Mouse (Mus musculus): Measurements from ENCODE around the gene Nrl. TPM values are rescaled to one million over a fixed set of nuclear protein-coding genes. Genes with fewer than 3 reads are reported as not detected.

Gene Nrl
- 0.24 TPM in 1 of 2 replicates, not detected in the other for polyA plus RNA-seq (2014; fragmentation: Nextera tagmentation; extraction: Ambion mirVana)

GRCm38 (mm10) chr14:55524785-55525184 is at the start of gene Nrl:
Gene Nrl (minus strand): TSS chr14:55524981.
- DNase-seq, result no peak
- Histone ChIP-seq H3K27ac (replicated peaks; ENCODE audit: low read depth, low read length) (no peak within 1 kb of the TSS), H3K9me3 (ENCODE audit: control insufficient read depth, low read length) (no peaks in the 10 kb centered on the region), H3K27me3 (ENCODE audit: control insufficient read depth, insufficient read depth, low read length) (no peaks in the 10 kb centered on the region), H3K4me1 (ENCODE audit: control insufficient read depth, insufficient read depth, low read length) (peaks cover 3% of the 10 kb centered on the region; the same call in 1 of the 2 replicates), H3K9ac (replicated peaks; ENCODE audit: low read length) (no peak within 1 kb of the TSS), H3K4me3 (replicated peaks; ENCODE audit: low read depth, low read length) (no peak within 1 kb of the TSS), H3K4me2 (ENCODE audit: low read length) (no peak within 1 kb of the TSS), H3K36me3 (ENCODE audit: control insufficient read depth, insufficient read depth, low read length) (no peaks in the 10 kb centered on the region)
- 47% methylated on average over 8 of the region's 8 CpGs for WGBS
- no peak for ATAC-seq (ENCODE audit: low FRiP score, low TSS enrichment)

DNA sequence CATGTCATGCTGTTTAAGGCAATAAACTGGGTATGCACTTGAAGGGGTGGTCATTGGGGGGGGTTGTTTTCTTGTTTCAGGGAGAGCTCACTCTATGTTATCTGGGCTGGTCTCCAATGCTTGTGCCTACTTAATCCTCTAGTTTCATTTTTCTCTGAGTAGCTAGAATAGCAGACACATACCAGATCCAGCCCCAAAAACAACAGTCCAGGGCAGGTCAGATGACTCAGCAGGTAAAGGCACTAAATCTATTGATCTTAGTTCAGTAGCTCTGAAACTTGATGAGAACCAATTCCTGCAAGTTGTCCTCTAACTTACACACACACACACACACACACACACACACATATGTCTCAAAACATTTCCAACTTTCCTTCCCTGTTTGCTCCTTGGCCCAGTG is 47.0 kb upstream of the Nrl start:
- H3K36me3 ChIP-seq (ENCODE audit: control insufficient read depth, insufficient read depth, low read length), result peaks cover 39% of the 10 kb centered on the region
- no peaks in the 10 kb centered on the region for H3K4me1 ChIP-seq (ENCODE audit: control insufficient read depth, insufficient read depth, low read length)
- no peak for DNase-seq
- no peaks in the 10 kb centered on the region for H3K27me3 ChIP-seq (ENCODE audit: control insufficient read depth, insufficient read depth, low read length)
- no peak overlapping the region for H3K9ac ChIP-seq (replicated peaks; ENCODE audit: low read length)
- ATAC-seq (ENCODE audit: low FRiP score, low TSS enrichment), result no peak
- no peak overlapping the region for H3K4me3 ChIP-seq (replicated peaks; ENCODE audit: low read depth, low read length)
- no peaks in the 10 kb centered on the region for H3K9me3 ChIP-seq (ENCODE audit: control insufficient read depth, low read length)
- no peak overlapping the region for H3K4me2 ChIP-seq (ENCODE audit: low read length)
- H3K27ac ChIP-seq (replicated peaks; ENCODE audit: low read depth, low read length), result no peak overlapping the region

DNA sequence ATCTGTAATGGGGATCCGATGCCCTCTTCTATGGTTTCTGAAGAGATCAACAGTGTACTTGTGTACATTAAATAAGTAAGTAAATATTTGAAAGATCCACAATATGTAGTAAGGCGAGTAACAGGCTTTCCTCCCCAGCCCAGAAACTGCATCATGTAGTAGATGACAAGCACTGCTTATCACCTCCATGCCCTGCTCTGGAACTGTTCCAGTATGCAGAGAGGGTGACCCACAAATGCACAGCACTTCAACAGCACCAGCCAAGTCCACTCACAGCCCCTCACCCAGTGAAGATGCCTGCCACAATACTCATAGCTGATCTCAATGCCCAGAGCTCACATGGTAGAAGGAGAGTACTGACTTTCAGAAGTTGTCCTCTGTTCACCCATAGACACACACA is 45.8 kb upstream of the Nrl start:
- no peak overlapping the region for H3K4me3 ChIP-seq (replicated peaks; ENCODE audit: low read depth, low read length)
- peaks cover 50% of the 10 kb centered on the region for H3K36me3 ChIP-seq (ENCODE audit: control insufficient read depth, insufficient read depth, low read length)
- 91% methylated on average over 2 of the region's 2 CpGs for WGBS
- DNase-seq (no peak), ATAC-seq (ENCODE audit: low FRiP score, low TSS enrichment) (no peak)
- H3K27me3 ChIP-seq (ENCODE audit: control insufficient read depth, insufficient read depth, low read length), result no peaks in the 10 kb centered on the region
- H3K4me1 ChIP-seq (ENCODE audit: control insufficient read depth, insufficient read depth, low read length), result no peaks in the 10 kb centered on the region
- no peak overlapping the region for H3K4me2 ChIP-seq (ENCODE audit: low read length)
- H3K27ac ChIP-seq (replicated peaks; ENCODE audit: low read depth, low read length), result no peak overlapping the region
- H3K9ac ChIP-seq (replicated peaks; ENCODE audit: low read length), result no peak overlapping the region
- H3K9me3 ChIP-seq (ENCODE audit: control insufficient read depth, low read length), result no peaks in the 10 kb centered on the region

DNA sequence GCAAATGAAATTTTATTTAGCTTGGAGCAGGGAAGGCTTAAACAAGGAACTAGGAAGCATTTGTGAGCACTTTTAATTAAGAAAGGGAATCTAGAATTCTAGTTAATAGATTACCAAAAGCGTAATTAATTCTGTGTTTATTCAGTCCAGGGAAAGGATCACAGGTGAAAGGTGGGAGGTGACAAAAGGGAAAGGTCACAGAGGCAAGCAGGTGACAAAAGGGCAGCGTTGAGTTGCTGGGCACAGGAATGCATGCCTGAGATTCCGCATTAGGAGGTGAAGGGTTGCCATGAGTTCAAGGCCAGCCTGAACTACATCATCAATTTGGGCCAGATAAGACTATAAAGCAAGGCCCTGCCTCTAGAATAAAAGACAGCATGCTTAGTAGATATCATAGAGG is 42.7 kb upstream of the Nrl start:
- ATAC-seq (ENCODE audit: low FRiP score, low TSS enrichment), result no peak
- Histone ChIP-seq H3K27ac (replicated peaks; ENCODE audit: low read depth, low read length) (no peak overlapping the region), H3K27me3 (ENCODE audit: control insufficient read depth, insufficient read depth, low read length) (no peaks in the 10 kb centered on the region), H3K4me1 (ENCODE audit: control insufficient read depth, insufficient read depth, low read length) (no peaks in the 10 kb centered on the region), H3K4me3 (replicated peaks; ENCODE audit: low read depth, low read length) (no peak overlapping the region), H3K9me3 (ENCODE audit: control insufficient read depth, low read length) (no peaks in the 10 kb centered on the region), H3K36me3 (ENCODE audit: control insufficient read depth, insufficient read depth, low read length) (peaks cover 74% of the 10 kb centered on the region), H3K4me2 (ENCODE audit: low read length) (no peak overlapping the region), H3K9ac (replicated peaks; ENCODE audit: low read length) (no peak overlapping the region)
- DNase-seq, result no peak
- WGBS, result 89% methylated on average over 3 of the region's 3 CpGs

DNA sequence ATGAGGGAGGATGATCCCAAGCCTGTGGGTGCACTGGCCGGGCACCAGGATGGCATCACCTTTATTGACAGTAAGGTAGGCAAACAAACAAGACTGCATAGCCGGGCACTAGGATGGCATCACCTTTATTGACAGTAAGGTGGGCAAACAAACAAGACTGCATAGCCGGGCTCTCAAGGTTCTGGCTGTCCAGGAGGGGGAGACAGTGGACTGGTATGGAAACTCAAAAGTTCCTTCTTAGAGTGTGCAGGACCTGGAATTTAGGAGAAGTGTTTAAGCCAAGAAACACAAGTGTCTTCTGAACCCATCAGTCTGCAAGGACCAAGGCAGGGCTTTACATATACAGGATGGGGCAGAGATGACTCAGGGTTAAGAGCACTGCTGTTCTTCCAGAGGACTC is 41.0 kb upstream of the Nrl start:
- H3K9me3 ChIP-seq (ENCODE audit: control insufficient read depth, low read length), result no peaks in the 10 kb centered on the region
- no peak overlapping the region for H3K4me2 ChIP-seq (ENCODE audit: low read length)
- DNase-seq, result no peak
- ATAC-seq (ENCODE audit: low FRiP score, low TSS enrichment), result no peak
- H3K36me3 ChIP-seq (ENCODE audit: control insufficient read depth, insufficient read depth, low read length), result peaks cover 74% of the 10 kb centered on the region
- no peak overlapping the region for H3K27ac ChIP-seq (replicated peaks; ENCODE audit: low read depth, low read length)
- no peaks in the 10 kb centered on the region for H3K27me3 ChIP-seq (ENCODE audit: control insufficient read depth, insufficient read depth, low read length)
- H3K9ac ChIP-seq (replicated peaks; ENCODE audit: low read length), result no peak overlapping the region
- 88% methylated on average over 3 of the region's 3 CpGs for WGBS
- peaks cover 8% of the 10 kb centered on the region for H3K4me1 ChIP-seq (ENCODE audit: control insufficient read depth, insufficient read depth, low read length)
- no peak overlapping the region for H3K4me3 ChIP-seq (replicated peaks; ENCODE audit: low read depth, low read length)

DNA sequence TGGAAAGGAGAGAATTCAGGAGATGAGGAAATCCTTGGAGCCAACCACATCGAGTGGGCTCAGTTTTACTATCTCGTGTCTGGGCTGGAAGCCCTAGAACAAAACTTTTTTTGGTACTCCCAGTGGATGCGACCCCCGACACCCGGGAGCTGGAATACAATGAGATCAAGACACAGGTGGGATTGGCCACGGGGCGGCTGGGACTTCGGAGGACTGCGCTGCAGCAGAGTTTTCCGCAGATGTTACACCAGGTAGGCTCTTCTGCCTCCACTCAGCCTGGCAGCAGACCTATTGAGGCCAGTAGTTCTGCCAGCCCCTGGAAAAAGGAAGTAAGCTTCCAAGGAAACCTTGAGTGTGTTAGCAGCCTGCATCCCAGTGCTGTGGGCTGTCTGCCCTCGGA is 38.5 kb upstream of the Nrl start:
- H3K4me3 ChIP-seq (replicated peaks; ENCODE audit: low read depth, low read length), result no peak overlapping the region
- H3K27ac ChIP-seq (replicated peaks; ENCODE audit: low read depth, low read length), result no peak overlapping the region
- peaks cover 49% of the 10 kb centered on the region for H3K36me3 ChIP-seq (ENCODE audit: control insufficient read depth, insufficient read depth, low read length)
- peaks cover 11% of the 10 kb centered on the region for H3K4me1 ChIP-seq (ENCODE audit: control insufficient read depth, insufficient read depth, low read length)
- ATAC-seq (ENCODE audit: low FRiP score, low TSS enrichment) (no peak), DNase-seq (no peak)
- no peaks in the 10 kb centered on the region for H3K27me3 ChIP-seq (ENCODE audit: control insufficient read depth, insufficient read depth, low read length)
- no peak overlapping the region for H3K4me2 ChIP-seq (ENCODE audit: low read length)
- H3K9me3 ChIP-seq (ENCODE audit: control insufficient read depth, low read length), result no peaks in the 10 kb centered on the region
- H3K9ac ChIP-seq (replicated peaks; ENCODE audit: low read length), result no peak overlapping the region
- 93% methylated on average over 11 of the region's 11 CpGs for WGBS

DNA sequence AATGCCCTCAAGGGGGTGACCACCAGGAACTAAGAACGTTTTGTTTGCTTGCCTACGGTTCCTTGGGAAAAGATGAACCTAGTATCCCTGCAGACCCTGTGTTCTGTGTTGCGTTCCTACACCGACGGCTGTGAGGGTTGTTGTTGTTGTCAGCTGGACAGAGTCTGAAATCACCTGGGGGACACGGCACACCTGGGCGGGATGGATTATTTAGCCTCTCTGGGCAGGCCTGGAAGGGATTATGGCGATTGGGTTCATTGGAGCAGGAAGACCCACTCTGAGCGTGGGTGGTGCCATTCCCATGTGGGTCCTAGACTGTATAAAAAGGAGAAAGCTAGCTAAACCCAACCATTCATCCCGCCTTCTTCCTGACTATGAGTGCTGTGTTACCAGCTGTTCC is 37.1 kb upstream of the Nrl start:
- no peak overlapping the region for H3K4me3 ChIP-seq (replicated peaks; ENCODE audit: low read depth, low read length)
- 85% methylated on average over 10 of the region's 10 CpGs for WGBS
- no peak overlapping the region for H3K27ac ChIP-seq (replicated peaks; ENCODE audit: low read depth, low read length)
- H3K4me2 ChIP-seq (ENCODE audit: low read length), result 0 out of 2 replicates have a peak overlapping the region, but pooled peaks have one; percentile 89
- DNase-seq, result no peak
- peaks cover 11% of the 10 kb centered on the region for H3K4me1 ChIP-seq (ENCODE audit: control insufficient read depth, insufficient read depth, low read length)
- no peak for ATAC-seq (ENCODE audit: low FRiP score, low TSS enrichment)
- H3K27me3 ChIP-seq (ENCODE audit: control insufficient read depth, insufficient read depth, low read length), result no peaks in the 10 kb centered on the region
- no peak overlapping the region for H3K9ac ChIP-seq (replicated peaks; ENCODE audit: low read length)
- no peaks in the 10 kb centered on the region for H3K9me3 ChIP-seq (ENCODE audit: control insufficient read depth, low read length)
- peaks cover 36% of the 10 kb centered on the region for H3K36me3 ChIP-seq (ENCODE audit: control insufficient read depth, insufficient read depth, low read length)

DNA sequence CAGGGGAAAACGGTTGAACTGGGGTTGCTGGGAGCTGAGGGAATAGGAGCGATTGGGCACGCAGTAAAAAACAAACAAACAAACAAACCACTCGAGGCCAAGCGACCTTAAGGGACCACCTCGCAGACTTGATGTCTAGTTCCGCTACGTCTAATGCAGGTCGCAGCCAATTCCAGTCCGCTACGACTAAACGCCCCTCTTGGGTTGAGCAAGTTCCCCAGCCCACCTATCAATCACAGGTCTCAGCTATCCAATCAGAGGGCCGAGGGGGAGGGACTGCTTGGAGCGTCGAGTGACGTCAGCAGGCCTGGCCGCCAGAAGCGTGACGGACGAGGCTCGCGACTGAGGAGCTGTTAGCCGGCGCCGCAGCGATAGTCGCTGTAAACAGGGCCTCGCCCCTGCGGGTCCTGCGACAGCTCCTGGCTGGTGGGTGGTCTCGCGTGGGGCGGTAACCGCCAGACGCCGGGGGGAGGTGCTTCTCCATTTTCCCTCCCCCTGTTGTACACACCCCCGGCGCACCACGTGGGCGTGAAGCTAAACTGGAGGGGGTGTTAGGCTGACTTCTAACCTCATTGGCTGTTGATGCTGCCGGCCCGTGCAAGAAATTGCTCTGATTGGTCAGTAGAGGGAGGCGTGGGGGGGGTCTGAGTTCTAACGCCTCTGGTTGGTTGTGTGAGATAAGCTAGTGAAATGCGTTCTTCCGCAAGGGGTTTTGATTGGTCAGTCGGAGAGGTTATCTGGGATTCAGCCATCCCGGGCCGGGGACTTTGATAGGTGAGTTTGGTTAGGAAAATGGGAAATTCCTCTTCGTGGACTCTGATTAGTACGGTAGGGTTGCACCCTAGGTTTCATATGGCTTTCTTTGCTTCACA is 35.7 kb upstream of the Nrl start, which contains the start of gene A730061H03Rik:
Gene A730061H03Rik, minus strand, starts transcription at position 205 of the 872 bp plus-strand sequence.
- DNase-seq (peak; percentile 99), ATAC-seq (ENCODE audit: low FRiP score, low TSS enrichment) (peak; percentile 97)
- Histone ChIP-seq H3K9me3 (ENCODE audit: control insufficient read depth, low read length) (no peaks in the 10 kb centered on the region), H3K27ac (replicated peaks; ENCODE audit: low read depth, low read length) (peak within 1 kb of the TSS; percentile 98), H3K4me1 (ENCODE audit: control insufficient read depth, insufficient read depth, low read length) (peaks cover 11% of the 10 kb centered on the region), H3K36me3 (ENCODE audit: control insufficient read depth, insufficient read depth, low read length) (peaks cover 22% of the 10 kb centered on the region), H3K4me3 (replicated peaks; ENCODE audit: low read depth, low read length) (peak within 1 kb of the TSS; percentile 67), H3K9ac (replicated peaks; ENCODE audit: low read length) (peak within 1 kb of the TSS; percentile 75), H3K4me2 (ENCODE audit: low read length) (peak within 1 kb of the TSS; percentile 89), H3K27me3 (ENCODE audit: control insufficient read depth, insufficient read depth, low read length) (no peaks in the 10 kb centered on the region)
- WGBS, result under 1% methylated on average over 51 of the region's 51 CpGs

DNA sequence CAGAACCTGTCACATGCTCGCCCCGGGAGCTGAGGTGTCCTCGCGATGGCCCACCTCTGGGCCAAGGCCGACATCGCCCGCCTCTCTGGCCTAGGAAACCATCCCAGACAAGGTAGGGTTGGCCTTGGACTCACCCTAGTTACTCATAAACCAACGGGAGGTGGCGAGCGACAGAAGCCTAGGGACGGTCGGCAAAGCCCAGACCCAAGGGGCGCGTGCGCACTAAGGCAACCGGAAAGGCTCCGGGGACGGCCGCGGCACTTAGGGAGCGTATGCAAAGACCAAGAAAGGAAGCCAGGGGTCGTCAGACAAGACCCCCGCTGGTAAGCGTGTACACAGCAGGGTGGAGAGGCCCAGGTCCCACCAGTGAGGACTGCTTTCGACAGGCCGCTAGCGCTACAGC is 35.0 kb upstream of the Nrl start, which contains the start of gene Dcaf11:
Gene Dcaf11, plus strand, starts transcription at position 208 of the 403 bp plus-strand sequence.
- DNase-seq, result peak; percentile 97
- no peaks in the 10 kb centered on the region for H3K9me3 ChIP-seq (ENCODE audit: control insufficient read depth, low read length)
- WGBS, result under 1% methylated on average over 27 of the region's 27 CpGs
- ATAC-seq (ENCODE audit: low FRiP score, low TSS enrichment), result peak; percentile 82
- no peaks in the 10 kb centered on the region for H3K27me3 ChIP-seq (ENCODE audit: control insufficient read depth, insufficient read depth, low read length)
- peak within 1 kb of the TSS; percentile 67 for H3K4me3 ChIP-seq (replicated peaks; ENCODE audit: low read depth, low read length)
- peak within 1 kb of the TSS; percentile 89 for H3K4me2 ChIP-seq (ENCODE audit: low read length)
- peaks cover 15% of the 10 kb centered on the region for H3K36me3 ChIP-seq (ENCODE audit: control insufficient read depth, insufficient read depth, low read length)
- peak within 1 kb of the TSS; percentile 98 for H3K27ac ChIP-seq (replicated peaks; ENCODE audit: low read depth, low read length)
- peak within 1 kb of the TSS; percentile 75 for H3K9ac ChIP-seq (replicated peaks; ENCODE audit: low read length)
- H3K4me1 ChIP-seq (ENCODE audit: control insufficient read depth, insufficient read depth, low read length), result peaks cover 11% of the 10 kb centered on the region

Measured in midbrain, embryonic 14.5 days (tissue).